Mouse (Mus musculus) lung, postnatal 0 days (tissue): ENCODE measurements around the gene Gm17622.

Experiments used
- CTCF ChIP-seq: IDR thresholded peaks from 2 replicates; pipeline ENCODE4 v1.5.1; 2016; ENCODE audit warnings: antibody characterized with exemption, mild to moderate bottlenecking
- EP300 ChIP-seq: IDR thresholded peaks from 2 replicates; pipeline ENCODE4 v1.6.1; 2016; ENCODE audit warnings: antibody characterized with exemption, mild to moderate bottlenecking, control low read depth

DNA sequence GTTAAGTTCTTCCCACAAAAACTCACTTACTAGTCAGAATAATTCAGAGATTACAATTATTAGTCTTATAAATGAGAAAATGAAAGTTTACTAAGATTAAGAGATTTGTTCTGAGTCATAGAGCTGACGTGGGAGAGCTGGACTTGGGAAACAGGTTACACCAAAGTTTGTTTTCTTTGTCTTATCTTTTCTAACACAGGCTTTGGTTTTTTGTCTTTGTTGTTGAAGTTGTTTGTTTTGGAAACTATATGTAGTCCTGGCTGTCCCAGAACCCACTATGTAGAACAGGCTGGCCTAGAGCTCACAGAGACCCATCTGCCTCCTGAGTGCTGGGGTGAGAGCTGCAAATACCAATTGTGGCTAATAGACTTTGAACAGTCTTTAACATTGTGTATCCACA, 20.7 kb downstream of the Gm17622 start:
- TF ChIP-seq CTCF (no peak), EP300 (no peak)
